Mouse (Mus musculus) urinary bladder, postnatal 10 days (tissue): Measurements from ENCODE around the gene Sstr5.

ENCODE experiments used
- DNase-seq: peaks from one replicate; pipeline ENCODE4 v3.0.0; 2022; ENCODE audit warnings: low spot score

Gene Sstr5

GRCm38 (mm10) chr17:25474330-25475077 lies 22.6 kb downstream of the Sstr5 start:
- DNase-seq = no peak

DNA sequence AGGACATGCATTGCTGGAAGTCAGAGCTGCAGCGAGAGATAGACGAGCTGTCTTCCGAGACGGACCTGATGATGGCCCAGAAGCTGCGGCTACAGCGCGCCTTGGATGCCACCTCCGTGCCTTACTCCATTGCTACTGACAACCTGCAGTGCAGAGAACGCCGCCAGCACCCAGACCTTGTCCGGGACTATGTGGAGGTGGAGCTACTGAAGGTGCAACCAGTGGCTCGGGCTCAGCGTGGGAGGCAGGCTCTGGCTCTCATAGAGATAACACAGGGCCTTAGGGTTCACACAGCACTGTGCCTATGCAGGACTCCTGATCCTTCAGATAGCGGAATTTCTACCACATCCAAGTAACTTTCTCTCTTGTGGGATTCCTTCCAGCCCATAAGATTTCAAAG lies 25.0 kb downstream of the Sstr5 start:
- no peak for DNase-seq

DNA sequence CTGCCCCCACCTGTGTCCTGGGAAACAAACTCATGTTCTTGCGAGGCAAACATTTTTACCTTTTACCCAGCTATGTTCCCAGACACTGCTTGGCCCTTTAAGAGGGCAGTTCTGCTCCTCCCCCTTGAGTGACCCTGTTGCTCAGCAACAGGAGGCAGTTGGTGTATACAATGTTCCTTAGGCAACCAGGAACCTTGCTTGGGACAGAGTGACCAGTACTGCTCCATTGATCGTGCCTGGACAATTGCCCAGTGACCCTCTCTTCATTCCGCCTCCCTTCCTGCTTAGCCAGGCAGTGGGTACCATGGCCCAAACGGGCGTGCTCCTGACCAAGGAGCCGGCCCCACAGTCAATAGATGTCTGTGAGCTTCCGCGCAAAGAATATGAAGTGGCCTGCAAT lies 25.7 kb downstream of the Sstr5 start:
- no peak for DNase-seq

- no peak for DNase-seq
Observed at GRCm38 (mm10) chr17:25469798-25470197, 27.3 kb downstream of the Sstr5 start.

- no peak for DNase-seq
Observed at GRCm38 (mm10) chr17:25468301-25468700, 28.8 kb downstream of the Sstr5 start.

DNA sequence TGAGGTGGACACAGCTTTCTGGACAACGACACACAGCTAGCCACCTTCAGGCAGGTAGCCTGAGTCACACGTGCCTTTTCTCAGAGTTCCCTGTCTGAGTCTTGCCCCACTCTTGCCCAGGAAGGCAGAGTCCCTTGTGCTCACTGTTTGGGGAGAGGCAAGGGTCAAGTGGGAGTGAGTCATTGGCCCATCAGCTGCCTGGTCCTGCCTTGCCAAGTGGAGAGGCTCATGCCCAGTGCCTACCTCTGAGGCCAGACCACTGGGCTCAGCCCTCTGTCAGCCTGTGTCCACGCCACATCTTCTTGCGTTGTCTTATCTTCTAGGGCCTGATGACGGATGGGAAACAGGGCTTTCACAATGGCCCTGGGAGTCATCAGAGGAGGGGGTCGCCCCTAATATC lies 29.3 kb downstream of the Sstr5 start:
- DNase-seq = no peak

- no peak for DNase-seq
Observed at GRCm38 (mm10) chr17:25466257-25466656, 30.8 kb downstream of the Sstr5 start.

- no peak for DNase-seq
Observed at GRCm38 (mm10) chr17:25464091-25464490, 33.0 kb downstream of the Sstr5 start.

- no peak for DNase-seq
Observed at GRCm38 (mm10) chr17:25463326-25463945, 33.7 kb downstream of the Sstr5 start.

- no peak for DNase-seq
Observed at GRCm38 (mm10) chr17:25462236-25462875, 34.7 kb downstream of the Sstr5 start.

GRCm38 (mm10) chr17:25456540-25456939 lies 40.5 kb downstream of the Sstr5 start:
- no peak for DNase-seq

DNA sequence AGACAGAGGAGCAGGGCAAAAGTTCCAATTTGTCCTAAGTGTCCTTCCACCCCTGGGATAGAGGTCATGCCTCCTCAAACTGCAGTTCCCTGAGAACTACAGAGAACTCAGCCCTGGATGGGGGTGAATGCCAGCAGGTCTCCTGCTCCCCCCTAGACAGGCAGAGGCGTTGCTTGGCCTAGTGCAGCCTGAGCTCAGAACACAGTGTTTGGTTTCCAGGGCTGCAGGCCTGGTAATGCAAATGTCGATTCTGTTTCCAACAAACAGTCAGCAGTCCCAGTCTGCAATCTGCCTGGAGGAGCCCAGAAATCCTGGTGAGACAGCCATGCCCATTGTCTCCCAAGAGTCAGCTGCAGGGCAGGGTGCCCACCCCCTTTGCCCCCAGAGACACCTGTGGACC lies 42.8 kb downstream of the Sstr5 start, which contains the start of gene Tekt4:
Gene Tekt4 (plus strand): TSS at position 344 of the 400 bp plus-strand sequence.
- no peak for DNase-seq

DNA sequence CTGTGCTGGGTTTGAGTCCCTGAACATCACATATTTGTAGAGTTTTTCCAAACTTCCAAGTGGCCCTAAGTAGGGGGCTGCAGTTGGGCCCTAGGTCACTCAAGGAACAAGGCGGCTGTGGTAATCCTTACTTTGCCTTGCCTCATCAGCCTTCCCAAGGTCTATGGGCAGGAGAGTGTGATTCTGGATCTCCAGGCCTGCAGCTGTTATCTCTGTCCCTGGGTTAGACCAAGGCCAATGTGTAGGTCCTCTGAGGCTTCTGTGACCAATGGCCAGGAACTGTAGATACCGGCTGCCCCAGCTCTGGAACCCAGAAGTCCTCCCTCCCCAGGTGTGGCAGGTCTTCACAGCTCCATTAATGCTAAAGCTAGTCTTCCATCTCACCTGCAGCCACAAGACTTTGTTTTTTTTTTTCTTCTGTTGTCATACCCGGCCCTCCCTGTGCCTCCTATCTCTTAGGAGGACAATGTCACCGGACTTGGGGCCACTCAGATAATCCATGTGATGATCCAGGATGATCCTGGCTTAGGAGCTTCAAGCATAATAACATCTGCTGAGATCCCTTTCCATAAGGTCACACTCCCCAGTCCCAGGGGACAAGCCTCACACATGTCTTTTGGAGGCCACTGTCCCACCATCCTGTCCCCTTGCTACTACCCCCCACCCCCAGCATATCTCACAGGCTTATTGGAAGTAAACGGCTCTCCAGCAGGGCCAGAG lies 44.7 kb downstream of the Sstr5 start:
- no peak for DNase-seq

- no peak for DNase-seq
Observed at GRCm38 (mm10) chr17:25450329-25450728, 46.8 kb downstream of the Sstr5 start.

DNA sequence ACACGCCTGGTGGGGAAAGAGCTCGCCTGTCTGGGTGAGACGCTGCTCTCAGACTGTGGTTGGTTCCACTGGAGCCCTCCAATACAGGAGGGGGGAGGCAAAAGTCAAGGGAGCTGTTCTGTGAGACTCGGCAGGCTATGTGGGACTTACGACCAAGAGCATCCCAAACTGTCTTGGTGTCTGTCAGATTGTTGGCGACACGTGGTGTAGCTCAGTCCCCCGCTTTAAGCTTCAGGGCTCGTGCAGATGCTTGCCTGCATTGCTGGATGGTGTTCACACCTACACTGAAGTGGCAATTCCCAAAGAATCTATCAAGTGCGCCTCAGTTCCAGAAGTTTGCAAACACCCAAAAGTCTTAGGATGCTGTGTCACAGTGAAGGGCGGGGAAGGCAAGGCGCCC lies 49.2 kb downstream of the Sstr5 start:
- DNase-seq = no peak

DNA sequence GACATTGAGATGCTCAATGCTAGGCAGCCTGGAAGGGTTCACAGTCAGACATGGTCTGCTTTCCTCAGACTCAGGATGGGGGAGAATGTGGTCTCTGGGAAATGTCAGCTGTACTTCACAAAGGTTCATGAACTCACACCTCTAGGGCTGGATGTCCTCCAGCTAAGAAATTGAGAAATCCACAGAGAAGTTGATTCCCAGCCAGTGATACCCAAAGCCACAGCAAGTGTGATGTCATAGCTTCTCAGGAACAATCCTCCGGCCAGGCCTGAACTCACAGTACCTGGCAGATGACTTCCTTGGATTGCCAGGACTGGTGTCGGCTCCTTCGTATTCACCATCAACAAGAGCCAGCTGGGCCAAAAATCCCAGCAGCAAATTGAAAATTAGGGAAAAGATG lies 51.2 kb downstream of the Sstr5 start:
- no peak for DNase-seq

GRCm38 (mm10) chr17:25445074-25445473 lies 52.0 kb downstream of the Sstr5 start:
- DNase-seq = no peak

DNA sequence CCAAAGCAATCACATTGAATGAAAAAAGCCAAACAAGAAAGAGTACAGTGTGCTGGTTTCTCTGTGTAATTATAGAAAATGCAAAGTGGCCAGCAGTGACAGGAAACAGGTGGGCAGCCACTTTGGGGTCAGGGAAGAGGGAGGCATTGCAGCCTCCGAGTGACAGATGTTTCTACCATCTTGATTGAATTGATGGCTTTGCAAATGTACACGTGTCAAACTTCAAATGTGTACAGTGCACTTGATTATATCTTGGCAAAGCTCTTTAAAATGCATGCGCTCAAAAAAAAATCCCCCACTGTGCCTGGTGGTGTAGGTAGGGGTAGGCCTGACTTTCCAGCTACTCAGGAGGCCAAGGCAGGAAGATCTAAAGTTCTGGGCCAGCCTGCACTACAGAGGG lies 54.2 kb downstream of the Sstr5 start:
- DNase-seq = no peak

DNA sequence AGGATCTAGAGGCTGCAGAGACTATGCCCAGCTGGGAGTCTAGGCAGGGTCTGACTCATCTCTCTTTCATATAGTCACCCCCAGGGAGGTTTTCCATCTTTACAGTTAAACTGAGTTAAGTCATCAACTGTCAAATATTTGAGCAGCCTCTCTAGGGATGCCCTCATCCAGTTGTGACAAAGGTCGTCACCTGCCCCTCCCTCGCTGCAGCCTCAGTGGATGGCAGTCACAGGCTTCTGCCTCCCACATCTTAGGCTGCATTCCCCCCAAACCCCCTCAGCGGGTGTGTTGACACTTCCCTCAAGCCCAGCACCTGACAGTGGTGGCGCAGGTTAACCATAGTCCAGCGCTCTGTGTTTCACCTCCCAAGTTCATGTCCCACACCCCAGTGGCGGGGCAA lies 55.7 kb downstream of the Sstr5 start:
- no peak for DNase-seq
